Mouse (Mus musculus) forebrain, embryonic 11.5 days (tissue): ENCODE measurements at regions not wholly inside any gene's neighbourhood (a gene's known extent, or its start where the extent isn't known, plus 50 kb on each side); places are given as distances from the start of the nearest gene placed in this dataset.
A peak's percentile ranks its signal among the peaks of the same experiment; 100 is the strongest.
"Not testable (repeated sequence)": the region's sequence is repeated elsewhere in the genome, so short reads cannot be mapped to it uniquely, and the experiment has no call there.

Source experiments
- ATAC-seq: fragments of 200-750 bp; cut with Nextera tagmentation; replicated peaks from 2 replicates; pipeline ENCODE4 v1.8.0; 2017; ENCODE audit warnings: moderate TSS enrichment; ENCODE audit not compliant: low FRiP score
- DNase-seq: peaks from one replicate; pipeline ENCODE4 v3.0.0-alpha.2; 2017; ENCODE audit warnings: low spot score
- H3K27ac ChIP-seq: fragments of 300-500 bp; sonication (generic); 2 replicates; pipeline ENCODE4 v1.5.1; 2014; ENCODE audit warnings: low read depth, low read length
- H3K27me3 ChIP-seq: fragments of 300-500 bp; sonication (generic); 2 replicates; pipeline ENCODE4 v1.6.1; 2014; ENCODE audit warnings: mild to moderate bottlenecking, low read length, mixed read lengths; ENCODE audit not compliant: control insufficient read depth, insufficient read depth
- H3K36me3 ChIP-seq: fragments of 300-500 bp; sonication (generic); 2 replicates; pipeline ENCODE4 v1.6.1; 2014; ENCODE audit warnings: mild to moderate bottlenecking, low read length, moderate library complexity, mixed read lengths; ENCODE audit not compliant: control insufficient read depth, insufficient read depth
- H3K4me1 ChIP-seq: fragments of 300-500 bp; sonication (generic); replicated peaks from 2 replicates; pipeline ENCODE4 v1.6.1; 2014; ENCODE audit warnings: low read length, mixed read lengths; ENCODE audit not compliant: control insufficient read depth, insufficient read depth
- H3K4me2 ChIP-seq: fragments of 300-500 bp; sonication (generic); 2 replicates; pipeline ENCODE4 v1.6.1; 2014; ENCODE audit warnings: low read depth, mild to moderate bottlenecking, low read length, moderate library complexity, mixed read lengths; ENCODE audit not compliant: severe bottlenecking
- H3K4me3 ChIP-seq: fragments of 300-500 bp; sonication (generic); 2 replicates; pipeline ENCODE4 v1.5.1; 2014; ENCODE audit warnings: low read depth, low read length
- H3K9ac ChIP-seq: fragments of 300-500 bp; sonication (generic); 2 replicates; pipeline ENCODE4 v1.6.1; 2014; ENCODE audit warnings: low read length
- H3K9me3 ChIP-seq: fragments of 300-500 bp; sonication (generic); 2 replicates; pipeline ENCODE4 v1.6.1; 2016; ENCODE audit warnings: low read length, mixed read lengths; ENCODE audit not compliant: control insufficient read depth
- WGBS: fragments of 180-500 bp; shearing (Covaris S2); extraction: QIAGEN DNeasy Blood & Tissue Kit; methylation state at CpG from one replicate; pipeline ENCODE4 v1.1.7; 2014; 5-methylcytosine and 5-hydroxymethylcytosine counted together

DNA sequence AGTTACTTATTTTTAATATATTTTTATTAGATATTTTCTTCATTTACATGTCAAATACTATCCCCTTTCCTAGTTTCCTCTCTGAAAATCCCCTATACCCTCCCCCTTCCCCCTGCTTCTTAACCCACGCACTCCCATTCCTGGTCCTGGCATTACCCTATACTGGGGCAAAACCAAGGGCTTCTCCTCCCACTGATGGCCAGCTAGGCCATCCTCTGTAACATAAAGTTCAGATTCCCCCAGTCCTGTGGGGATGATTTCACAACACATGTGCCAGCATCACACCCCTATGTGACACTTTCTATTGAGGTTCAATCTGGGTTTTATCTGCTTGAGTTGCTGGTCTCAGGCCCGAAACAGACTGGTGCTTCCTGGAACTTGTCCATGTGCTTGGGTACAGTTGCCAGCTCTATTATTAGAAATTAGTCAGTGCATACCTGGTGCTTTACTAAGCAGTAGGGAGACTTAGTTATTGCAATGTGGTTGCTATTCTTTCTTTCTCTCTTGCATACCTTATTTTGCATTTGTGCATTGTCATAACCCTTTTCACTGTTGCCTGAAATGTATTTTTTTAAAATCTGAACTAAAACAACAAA lies 295.5 kb downstream of the Grxcr1 start:
- Histone ChIP-seq H3K4me1 (no peaks in the 10 kb centered on the region), H3K4me2 (no peak overlapping the region), H3K9me3 (no peaks in the 10 kb centered on the region), H3K27ac (no peak overlapping the region), H3K9ac (no peak overlapping the region), H3K4me3 (no peak overlapping the region), H3K27me3 (no peaks in the 10 kb centered on the region), H3K36me3 (no peaks in the 10 kb centered on the region)
- WGBS: 91% methylated on average over 2 of the region's 2 CpGs
- no peak for ATAC-seq
- DNase-seq: no peak

DNA sequence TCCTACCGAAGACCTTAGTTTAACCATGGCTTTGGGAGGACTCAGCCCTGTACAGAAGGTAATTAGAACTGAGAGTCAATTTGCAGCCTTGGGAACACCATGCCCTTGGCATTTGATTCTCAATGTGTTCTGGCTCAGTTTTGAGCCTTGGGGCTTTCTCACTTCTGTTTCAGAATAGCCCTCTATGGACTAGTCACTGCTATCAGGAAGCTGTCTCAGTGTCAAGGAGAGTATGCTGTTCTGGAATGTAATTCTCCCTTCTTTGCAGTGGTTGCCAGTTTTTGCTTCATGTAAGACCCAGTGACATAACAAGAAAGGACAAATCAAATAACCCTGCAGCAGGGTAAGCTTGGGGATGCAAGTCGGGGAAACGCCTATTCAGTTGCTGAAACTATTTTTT lies 297.7 kb downstream of the Grxcr1 start:
- H3K36me3 ChIP-seq: no peaks in the 10 kb centered on the region
- H3K4me2 ChIP-seq: no peak overlapping the region
- no peaks in the 10 kb centered on the region for H3K9me3 ChIP-seq
- DNase-seq (no peak), ATAC-seq (no peak)
- H3K9ac ChIP-seq: no peak overlapping the region
- no peak overlapping the region for H3K27ac ChIP-seq
- H3K4me1 ChIP-seq: no peaks in the 10 kb centered on the region
- WGBS: 92% methylated on average over 3 of the region's 3 CpGs
- H3K4me3 ChIP-seq: no peak overlapping the region
- H3K27me3 ChIP-seq: no peaks in the 10 kb centered on the region

- Histone ChIP-seq H3K27ac (no peak overlapping the region), H3K4me3 (no peak overlapping the region), H3K4me1 (no peaks in the 10 kb centered on the region), H3K36me3 (no peaks in the 10 kb centered on the region), H3K27me3 (no peaks in the 10 kb centered on the region), H3K4me2 (no peak overlapping the region), H3K9ac (no peak overlapping the region), H3K9me3 (no peaks in the 10 kb centered on the region)
- DNase-seq (no peak), ATAC-seq (no peak)
- WGBS: 77% methylated on average over 2 of the region's 2 CpGs
Observed at GRCm38 (mm10) chr5:68329828-68330227, 298.2 kb downstream of the Grxcr1 start.

DNA sequence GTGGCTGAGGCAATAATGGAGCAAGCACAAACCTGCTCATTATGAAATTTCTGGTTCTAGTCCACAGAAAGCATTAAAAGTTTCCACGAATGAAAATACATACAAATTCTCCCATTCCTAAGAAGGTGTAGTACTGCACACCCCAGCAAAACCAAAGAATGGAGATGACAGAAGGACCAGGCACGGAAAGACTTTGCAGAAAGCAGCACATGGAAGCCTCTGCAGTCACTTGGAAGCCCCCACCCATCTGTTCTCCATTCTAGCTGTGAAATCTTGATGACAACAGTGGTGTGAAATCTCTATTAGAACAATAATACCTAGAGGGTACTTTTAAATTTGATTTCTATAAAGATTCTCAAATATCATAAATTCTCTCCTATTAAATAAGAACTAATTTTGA lies 319.3 kb downstream of the Grxcr1 start:
- no peak overlapping the region for H3K9ac ChIP-seq
- 69% methylated on average over 2 of the region's 2 CpGs for WGBS
- no peak for ATAC-seq
- H3K9me3 ChIP-seq: no peaks in the 10 kb centered on the region
- H3K27ac ChIP-seq: no peak overlapping the region
- H3K4me3 ChIP-seq: no peak overlapping the region
- H3K4me1 ChIP-seq: no peaks in the 10 kb centered on the region
- no peak overlapping the region for H3K4me2 ChIP-seq
- no peaks in the 10 kb centered on the region for H3K36me3 ChIP-seq
- H3K27me3 ChIP-seq: no peaks in the 10 kb centered on the region
- DNase-seq: no peak

DNA sequence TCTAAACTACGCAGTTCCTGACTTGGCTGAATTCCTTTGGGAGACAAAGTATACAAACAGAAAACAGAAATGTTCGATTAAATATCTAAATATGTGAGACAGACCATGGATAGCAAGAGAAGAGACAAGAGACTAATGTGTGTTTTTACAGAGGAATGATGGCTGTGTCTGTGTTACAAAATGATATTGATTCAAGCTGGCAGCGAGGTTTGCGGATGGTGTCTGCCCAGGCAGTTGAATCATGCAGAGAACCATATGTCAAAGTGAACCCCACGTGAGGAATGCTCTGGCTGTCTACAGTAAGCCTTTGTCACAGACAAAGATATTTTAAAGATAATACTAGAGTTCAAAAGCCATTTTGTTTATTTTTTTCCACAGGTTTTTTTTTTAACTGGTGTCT lies 320.2 kb downstream of the Grxcr1 start:
- H3K9me3 ChIP-seq: no peaks in the 10 kb centered on the region
- no peak overlapping the region for H3K9ac ChIP-seq
- no peaks in the 10 kb centered on the region for H3K36me3 ChIP-seq
- no peaks in the 10 kb centered on the region for H3K4me1 ChIP-seq
- no peak overlapping the region for H3K27ac ChIP-seq
- no peak overlapping the region for H3K4me3 ChIP-seq
- ATAC-seq (no peak), DNase-seq (no peak)
- WGBS: 77% methylated on average over 5 of the region's 5 CpGs
- H3K4me2 ChIP-seq: no peak overlapping the region
- H3K27me3 ChIP-seq: no peaks in the 10 kb centered on the region

DNA sequence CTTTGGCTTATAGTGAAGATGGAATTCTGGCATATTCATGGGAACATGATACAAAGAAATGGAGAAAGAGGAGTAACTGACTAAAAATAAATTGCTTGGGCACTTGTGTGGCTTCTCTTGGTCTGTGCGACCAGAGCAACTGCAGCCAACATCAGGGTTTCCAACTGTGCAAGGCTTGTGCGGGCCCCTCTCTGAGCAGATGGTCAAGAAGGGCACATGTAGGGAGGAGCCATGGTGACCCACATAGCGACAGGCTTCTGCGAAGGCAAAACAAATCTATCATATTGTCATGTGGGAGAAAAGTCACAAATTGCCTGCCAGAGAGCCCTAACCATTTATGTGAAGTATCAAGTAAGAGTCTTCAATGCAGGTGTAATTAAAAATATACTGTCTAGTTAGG lies 321.6 kb downstream of the Grxcr1 start:
- Histone ChIP-seq H3K9me3 (no peaks in the 10 kb centered on the region), H3K36me3 (no peaks in the 10 kb centered on the region), H3K4me2 (no peak overlapping the region), H3K4me3 (no peak overlapping the region), H3K4me1 (no peaks in the 10 kb centered on the region), H3K27me3 (no peaks in the 10 kb centered on the region), H3K27ac (no peak overlapping the region), H3K9ac (no peak overlapping the region)
- ATAC-seq (no peak), DNase-seq (peak; percentile 49)
- WGBS: 76% methylated on average over 4 of the region's 4 CpGs

DNA sequence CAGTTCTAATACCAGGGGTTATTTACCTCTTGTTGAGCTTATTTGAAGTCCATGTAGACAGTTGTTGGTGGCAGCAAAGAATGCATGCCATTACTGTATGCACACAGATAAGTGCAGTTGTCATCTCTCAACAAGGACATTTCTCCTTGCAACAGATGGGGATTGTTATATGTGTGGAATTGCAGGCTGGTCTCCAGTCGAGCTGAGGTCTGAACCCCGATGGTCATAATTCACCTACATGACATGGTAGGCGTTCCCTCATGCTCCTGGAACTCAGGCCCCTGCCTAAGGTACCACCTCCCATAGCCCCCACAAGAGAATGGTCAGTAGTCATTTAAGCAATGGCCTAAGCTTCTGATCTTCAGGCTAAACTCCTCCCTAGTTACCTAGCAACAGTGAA lies 322.2 kb downstream of the Grxcr1 start:
- not testable (repeated sequence) for H3K27ac ChIP-seq, ATAC-seq, H3K4me2 ChIP-seq, DNase-seq, H3K4me3 ChIP-seq, H3K9me3 ChIP-seq, H3K9ac ChIP-seq, H3K36me3 ChIP-seq, H3K4me1 ChIP-seq, H3K27me3 ChIP-seq
- WGBS: 81% methylated on average over 3 of the region's 3 CpGs

DNA sequence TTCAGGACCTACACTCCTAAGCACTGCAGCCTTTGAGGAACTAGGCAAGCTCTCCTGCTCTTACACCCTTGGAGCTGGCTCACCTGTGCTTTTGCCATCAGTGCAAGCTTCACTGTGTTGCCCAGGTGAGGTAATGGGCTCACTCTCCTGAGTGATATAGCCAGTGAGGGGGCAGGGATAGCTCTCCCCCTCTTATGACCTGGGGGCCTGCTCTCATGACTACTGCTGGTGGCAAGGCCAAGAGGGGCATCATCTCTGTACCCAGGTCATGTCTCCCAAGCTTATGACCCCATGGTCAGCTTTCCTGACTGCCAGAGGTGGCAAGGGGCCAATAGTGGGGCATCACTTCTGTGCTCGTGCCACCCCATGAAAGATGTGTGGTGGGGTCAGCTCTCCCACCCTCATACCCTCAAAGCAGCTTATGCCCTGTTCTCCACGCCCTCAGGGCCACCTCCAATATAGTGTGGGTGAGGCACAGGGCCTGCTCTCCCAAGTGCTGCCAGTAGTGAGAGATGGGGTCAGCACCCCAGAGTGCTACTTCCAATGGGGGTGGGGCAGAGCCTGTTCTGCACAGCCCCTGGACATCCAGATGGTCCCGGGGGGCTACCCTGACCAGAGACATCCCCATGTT lies 330.1 kb downstream of the Grxcr1 start:
- H3K4me3 ChIP-seq: no peak overlapping the region
- no peaks in the 10 kb centered on the region for H3K27me3 ChIP-seq
- no peak overlapping the region for H3K27ac ChIP-seq
- H3K4me2 ChIP-seq: no peak overlapping the region
- 82% methylated on average over 3 of the region's 3 CpGs for WGBS
- no peak overlapping the region for H3K9ac ChIP-seq
- no peaks in the 10 kb centered on the region for H3K4me1 ChIP-seq
- no peaks in the 10 kb centered on the region for H3K36me3 ChIP-seq
- ATAC-seq (peak; percentile 42; the same call in 1 of the 2 replicates), DNase-seq (no peak)
- no peaks in the 10 kb centered on the region for H3K9me3 ChIP-seq

GRCm38 (mm10) chr5:68373082-68373481 lies 341.4 kb downstream of the Grxcr1 start:
- Histone ChIP-seq H3K27me3 (no peaks in the 10 kb centered on the region), H3K9ac (no peak overlapping the region), H3K36me3 (no peaks in the 10 kb centered on the region), H3K4me2 (no peak overlapping the region), H3K27ac (no peak overlapping the region), H3K4me1 (no peaks in the 10 kb centered on the region), H3K4me3 (no peak overlapping the region), H3K9me3 (no peaks in the 10 kb centered on the region)
- DNase-seq (no peak), ATAC-seq (no peak)
- WGBS: 87% methylated on average over 2 of the region's 2 CpGs
